ENCODE assay signal across 7 mouse cellular contexts in genomic region chr2:180569028-180569643, GRCm38 (mm10). TPM values are rescaled to one million over a fixed set of nuclear protein-coding genes. Genes with fewer than 3 reads are reported as not detected.
DNase-seq lines count a peak whose midpoint lies in the region; ATAC-seq and TF ChIP-seq lines count a peak whose summit lies in the region.

No protein-coding gene starts in this region.

- peaks cover 39% of the 10 kb centered on the region for H3K27me3 ChIP-seq in heart, embryonic 13.5 days (replicated peaks)
- H3K27me3 ChIP-seq in limb, embryonic 12.5 days, result peaks cover 6% of the 10 kb centered on the region; the same call in 1 of the 2 replicates

- no peak for TF ChIP-seq CTCF in brain, embryonic 14.5 days (IDR thresholded peaks at IDR 0.05; ENCODE audit: borderline replicate concordance, extremely low read depth, insufficient read depth, insufficient read length)

- H3K4me2 ChIP-seq in heart, embryonic 13.5 days, result no peak overlapping the region
- no peak overlapping the region for H3K4me2 ChIP-seq in limb, embryonic 12.5 days

- H3K9ac ChIP-seq in heart, embryonic 13.5 days, result no peak overlapping the region
- H3K9ac ChIP-seq in limb, embryonic 12.5 days (replicated peaks), result no peak overlapping the region

- 13% methylated on average over 3 of the region's 3 CpGs for WGBS in heart, embryonic 13.5 days
- WGBS in limb, embryonic 12.5 days, result 30% methylated on average over 3 of the region's 3 CpGs

- no peaks in the 10 kb centered on the region for H3K9me3 ChIP-seq in heart, embryonic 13.5 days
- H3K9me3 ChIP-seq in limb, embryonic 12.5 days, result no peaks in the 10 kb centered on the region

- no peak overlapping the region for H3K4me3 ChIP-seq in heart, embryonic 13.5 days
- H3K4me3 ChIP-seq in limb, embryonic 12.5 days (replicated peaks), result no peak overlapping the region

- intact Hi-C loops in left cerebral cortex, postnatal 4 days (cut with DNase I), result no loop called here

- no peak for TF ChIP-seq POLR2A in brain, embryonic 14.5 days (IDR thresholded peaks at IDR 0.05; ENCODE audit: borderline replicate concordance, extremely low read depth, insufficient read depth, insufficient read length, poor library complexity, severe bottlenecking)

- ATAC-seq in heart, embryonic 13.5 days (ENCODE audit: extremely low read depth, insufficient number of reproducible peaks, low FRiP score, low TSS enrichment), result peak; percentile 54; the same call in 1 of the 2 replicates
- no peak; the same call in 1 of the 2 replicates for ATAC-seq in limb, embryonic 12.5 days (ENCODE audit: insufficient number of reproducible peaks, insufficient read depth, low FRiP score, low TSS enrichment, low read depth)

- 0 out of 2 replicates have a peak overlapping the region, but pooled peaks have one; percentile 0 for H3K27ac ChIP-seq in heart, embryonic 13.5 days (replicated peaks)
- peak overlapping the region; percentile 37; the same call in 1 of the 2 replicates for H3K27ac ChIP-seq in limb, embryonic 12.5 days

- H3K4me1 ChIP-seq in heart, embryonic 13.5 days, result peaks cover 21% of the 10 kb centered on the region
- H3K4me1 ChIP-seq in limb, embryonic 12.5 days (replicated peaks), result peaks cover 13% of the 10 kb centered on the region

- H3K36me3 ChIP-seq in heart, embryonic 13.5 days, result no peaks in the 10 kb centered on the region
- no peaks in the 10 kb centered on the region for H3K36me3 ChIP-seq in limb, embryonic 12.5 days

- DNase-seq in left cerebral cortex, postnatal 4 days, result peak; percentile 80
- DNase-seq in left cerebral cortex, adult 18-20 months (ENCODE audit: low spot score in 2 of 2), result no peak
- DNase-seq in brain, embryonic 14.5 days (ENCODE audit: low read depth), result peak; percentile 80
- no peak for DNase-seq in right cerebral cortex, adult 2 months (ENCODE audit: low spot score in 2 of 2)
- DNase-seq in frontal cortex, postnatal 36 days (ENCODE audit: low spot score in 2 of 2), result no peak

RNA-seq across cellular contexts. Expression of gene Mrgbp, which starts 12.0 kb away (rescaled TPM):
- total RNA-seq in left cerebral cortex, postnatal 4 days (2021), result 10 to 100 TPM; 25.9 to 28.9 TPM
- total RNA-seq in left cerebral cortex, adult 18-20 months (2021), result 10 to 100 TPM; 19.2 to 19.4 TPM
- 54.3 and 69.8 TPM in 2 replicates for polyA plus RNA-seq in brain, embryonic 14.5 days (2012; rRNA removed)
- polyA plus RNA-seq in heart, embryonic 13.5 days (2015; fragmentation: Nextera tagmentation; extraction: Ambion mirVana), result 22.6 and 23.4 TPM in 2 replicates
- polyA plus RNA-seq in limb, embryonic 12.5 days (2016; fragmentation: Nextera tagmentation; extraction: Ambion mirVana), result 39.8 and 44.3 TPM in 2 replicates

RNA-seq across cellular contexts. Expression of gene Ogfr, which starts 19.9 kb away (rescaled TPM):
- 10 to 100 TPM; 76.3 to 79.2 TPM for total RNA-seq in left cerebral cortex, postnatal 4 days (2021)
- total RNA-seq in left cerebral cortex, adult 18-20 months (2021), result 10 to 100 TPM; 31.2 to 33.7 TPM
- 75.6 and 105 TPM in 2 replicates for polyA plus RNA-seq in brain, embryonic 14.5 days (2012; rRNA removed)
- 53.5 and 54.4 TPM in 2 replicates for polyA plus RNA-seq in heart, embryonic 13.5 days (2015; fragmentation: Nextera tagmentation; extraction: Ambion mirVana)
- 93.0 and 96.7 TPM in 2 replicates for polyA plus RNA-seq in limb, embryonic 12.5 days (2016; fragmentation: Nextera tagmentation; extraction: Ambion mirVana)

RNA-seq across cellular contexts. Expression of gene Col9a3, which starts 28.5 kb away (rescaled TPM):
- total RNA-seq in left cerebral cortex, postnatal 4 days (2021), result 10 to 100 TPM; 22.5 to 22.6 TPM
- total RNA-seq in left cerebral cortex, adult 18-20 months (2021), result 1 to 10 TPM; 3.5 to 4.4 TPM
- 31.5 and 37.5 TPM in 2 replicates for polyA plus RNA-seq in brain, embryonic 14.5 days (2012; rRNA removed)
- 16.0 and 19.3 TPM in 2 replicates for polyA plus RNA-seq in heart, embryonic 13.5 days (2015; fragmentation: Nextera tagmentation; extraction: Ambion mirVana)
- polyA plus RNA-seq in limb, embryonic 12.5 days (2016; fragmentation: Nextera tagmentation; extraction: Ambion mirVana), result 196 and 224 TPM in 2 replicates

Comparison
In these comparisons a context has a peak if more than half of its experiments do, and no peak if none do; other contexts are left out.
1. DNase-seq: peak in left cerebral cortex, postnatal 4 days (single experiment) and brain, embryonic 14.5 days (single experiment); none in left cerebral cortex, adult 18-20 months (0 of 2), right cerebral cortex, adult 2 months (0 of 2) and frontal cortex, postnatal 36 days (0 of 2).